Mouse (Mus musculus) bone marrow macrophage, adult 2 months (primary cell): ENCODE measurements around the gene Nomo1. TPM values are rescaled to one million over a fixed set of nuclear protein-coding genes. Genes with fewer than 3 reads are reported as not detected.

ENCODE experiments used
- H3K27ac ChIP-seq: 2 replicates; pipeline ENCODE4 v1.5.1; 2012; ENCODE audit warnings: low read depth, low read length; ENCODE audit not compliant: insufficient read depth
- H3K4me1 ChIP-seq: 2 replicates; pipeline ENCODE4 v1.6.1; 2012; ENCODE audit warnings: low read length; ENCODE audit not compliant: control insufficient read depth, insufficient read depth
- H3K4me3 ChIP-seq: 2 replicates; pipeline ENCODE4 v1.5.1; 2012; ENCODE audit warnings: mild to moderate bottlenecking, low read length, moderate library complexity; ENCODE audit not compliant: insufficient read depth
- CTCF ChIP-seq: IDR thresholded peaks from 2 replicates; pipeline ENCODE4 v1.5.1; 2012; ENCODE audit warnings: low read depth, mild to moderate bottlenecking, low read length, moderate library complexity
- POLR2A ChIP-seq: IDR thresholded peaks from 2 replicates; pipeline ENCODE4 v1.6.1; 2012; ENCODE audit warnings: mild to moderate bottlenecking, low read depth, low read length, borderline replicate concordance
- polyA plus RNA-seq: library from polyadenylated mRNA; stranded (reverse); fragments of >200 nt; gene quantifications from 2 replicates; pipeline ENCODE4 v1.2.4, GENCODE M21; 2012; ENCODE audit not compliant: missing spikeins, insufficient read depth, insufficient read length

Nomo1 gene
- polyA plus RNA-seq, 1 experiment, result 16.8 TPM

DNA sequence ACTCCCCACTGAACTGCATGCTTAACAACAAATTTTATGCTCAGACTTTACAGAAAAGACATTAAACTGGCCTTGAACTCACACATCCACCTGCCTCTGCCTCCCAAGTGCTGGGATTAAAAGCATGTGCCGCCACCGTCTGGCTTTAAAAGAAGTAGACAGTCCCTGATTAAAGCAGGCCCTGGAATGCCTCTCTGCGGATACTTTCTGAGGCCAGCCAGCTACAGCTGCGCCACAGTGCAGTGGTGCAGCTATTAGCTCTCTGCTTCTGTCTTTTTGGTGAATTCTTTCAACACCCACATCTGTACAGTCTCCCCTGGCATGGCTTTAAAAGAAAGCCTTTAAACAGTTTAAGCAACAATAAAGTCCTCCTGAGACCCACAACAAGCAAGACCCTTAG is 11.5 kb upstream of the Nomo1 start:
- no peak for TF ChIP-seq POLR2A
- no peaks in the 10 kb centered on the region for H3K4me1 ChIP-seq
- no peak overlapping the region for H3K27ac ChIP-seq
- H3K4me3 ChIP-seq, result no peak overlapping the region

- no peak for TF ChIP-seq POLR2A
- no peak for TF ChIP-seq CTCF
- H3K4me3 ChIP-seq, result no peak overlapping the region
- no peak overlapping the region for H3K27ac ChIP-seq
- no peaks in the 10 kb centered on the region for H3K4me1 ChIP-seq
Measured at GRCm38 (mm10) chr7:46025436-46025835, 8.1 kb upstream of the Nomo1 start.

DNA sequence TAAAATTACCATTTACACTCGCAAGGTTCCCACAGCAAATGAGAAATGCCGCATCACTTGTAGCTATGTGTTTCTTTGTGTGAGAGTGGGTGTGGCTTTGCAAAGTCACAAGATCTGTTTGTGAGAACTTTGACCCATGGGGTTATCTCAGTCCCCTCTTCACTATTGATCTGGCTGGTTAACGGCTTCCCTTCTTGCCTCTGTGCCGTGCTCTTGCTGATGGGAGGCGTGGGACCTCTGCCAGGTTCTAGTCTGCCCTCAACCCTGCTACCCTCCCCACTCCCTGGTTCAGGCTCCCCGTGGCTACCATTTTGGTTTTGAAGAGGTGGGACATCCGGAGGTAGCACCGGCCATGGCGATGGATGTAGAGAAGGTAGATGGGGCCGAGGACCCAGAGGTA is 4.8 kb upstream of the Nomo1 start:
- no peak overlapping the region for H3K4me3 ChIP-seq
- 0 out of 2 replicates have a peak, but pooled peaks cover 2% of the 10 kb centered on the region for H3K4me1 ChIP-seq
- no peak overlapping the region for H3K27ac ChIP-seq
- TF ChIP-seq POLR2A (no peak), CTCF (no peak)

DNA sequence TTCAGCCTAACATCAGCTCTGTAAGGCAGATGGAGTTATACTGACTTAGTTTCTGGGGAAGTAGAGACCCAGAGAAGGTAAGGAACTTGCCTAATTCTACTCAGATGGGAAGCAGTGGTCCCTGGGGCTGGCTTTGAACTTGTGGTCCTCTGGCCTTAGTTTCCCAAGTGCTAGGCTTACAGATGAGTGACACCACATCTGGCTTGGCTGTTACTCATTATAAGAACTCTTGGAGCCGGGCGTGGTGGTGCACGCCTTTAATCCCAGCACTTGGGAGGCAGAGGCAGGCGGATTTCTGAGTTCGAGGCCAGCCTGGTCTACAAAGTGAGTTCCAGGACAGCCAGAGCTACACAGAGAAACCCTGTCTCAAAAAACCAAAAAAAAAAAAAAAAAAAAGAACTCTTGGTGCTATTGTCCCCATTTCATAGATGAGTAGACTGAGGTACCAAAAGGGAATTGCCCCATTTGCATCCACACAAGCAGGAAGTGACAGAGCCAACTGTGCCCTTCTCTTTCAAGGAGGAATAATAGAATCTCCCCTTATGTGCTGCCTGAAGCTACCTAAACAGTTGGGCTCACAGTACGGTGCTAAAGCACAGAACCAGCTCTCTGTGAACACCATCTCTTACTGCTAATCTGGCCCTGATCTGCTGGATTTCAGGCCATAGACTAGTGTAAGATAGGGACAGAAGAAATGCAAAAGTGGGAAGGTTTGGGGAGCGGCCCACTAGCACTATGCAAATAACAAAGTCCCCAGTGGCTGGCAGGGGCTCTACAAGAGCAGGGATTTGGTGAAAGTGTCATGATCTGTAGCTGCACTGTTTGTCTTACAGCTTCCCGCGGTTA is 4.0 kb upstream of the Nomo1 start:
- no peak overlapping the region for H3K27ac ChIP-seq
- no peak overlapping the region for H3K4me3 ChIP-seq
- TF ChIP-seq POLR2A, result no peak
- no peak for TF ChIP-seq CTCF
- 0 out of 2 replicates have a peak, but pooled peaks cover 2% of the 10 kb centered on the region for H3K4me1 ChIP-seq

DNA sequence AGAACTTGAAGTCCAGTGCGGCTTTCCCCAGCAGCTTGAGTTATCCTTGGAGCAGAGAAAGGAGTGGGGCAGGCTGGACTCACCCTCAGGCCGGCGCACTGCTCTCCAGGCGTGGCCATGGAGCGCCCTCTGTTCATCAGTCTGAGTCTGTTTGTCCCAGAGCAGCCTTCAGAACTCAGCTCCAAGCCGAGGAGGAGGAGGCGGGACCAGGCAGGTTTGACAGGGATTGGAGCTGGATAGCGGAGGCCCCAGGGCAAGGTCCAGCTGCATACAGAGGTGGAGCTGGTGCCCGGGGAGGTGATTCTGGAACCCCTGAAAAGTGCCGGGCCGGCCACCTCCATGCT is 3.4 kb upstream of the Nomo1 start, which contains the start of gene Abcc6:
Gene Abcc6 (minus strand): TSS at position 158 of the 344 bp plus-strand sequence.
- no peak within 1 kb of the TSS for H3K4me3 ChIP-seq

GRCm38 (mm10) chr7:46031075-46031474 is 2.4 kb upstream of the Nomo1 start:
- TF ChIP-seq CTCF (no peak), POLR2A (no peak)
- peaks cover 11% of the 10 kb centered on the region for H3K4me1 ChIP-seq

More for the DNA sequence above, 3.4 kb upstream of the Nomo1 start, which contains the start of gene Abcc6:
- TF ChIP-seq CTCF, result no peak
- no peak for TF ChIP-seq POLR2A
- Histone ChIP-seq H3K27ac (no peak within 1 kb of the TSS), H3K4me1 (peaks cover 8% of the 10 kb centered on the region)

GRCm38 (mm10) chr7:46033870-46034337 is 406 bp downstream of the Nomo1 start:
- Histone ChIP-seq H3K27ac (no peak overlapping the region), H3K4me1 (peaks cover 11% of the 10 kb centered on the region)

More at GRCm38 (mm10) chr7:46031075-46031474, 2.4 kb upstream of the Nomo1 start:
- no peak overlapping the region for H3K4me3 ChIP-seq
- H3K27ac ChIP-seq, result no peak overlapping the region

DNA sequence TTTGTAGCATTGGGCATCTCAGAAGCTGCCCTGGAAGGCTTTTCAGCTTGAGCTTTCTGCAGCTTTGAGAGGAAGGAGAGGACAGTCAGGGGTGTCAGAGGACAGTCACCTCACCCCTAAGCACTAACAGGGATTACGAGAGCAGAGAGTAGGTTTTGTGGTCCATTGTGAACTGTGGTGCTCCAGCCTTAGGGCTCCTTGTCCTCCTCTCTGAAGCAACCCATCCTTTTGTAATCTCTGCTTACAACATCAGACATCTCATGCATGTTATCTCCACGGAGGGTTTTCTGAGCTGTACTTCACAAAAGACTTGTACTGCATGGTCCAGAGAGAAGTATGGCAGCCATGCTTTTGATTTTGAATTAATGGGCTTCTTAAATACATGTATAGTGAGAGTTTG is 1.5 kb downstream of the Nomo1 start:
- peak overlapping the region; percentile 90 for H3K4me3 ChIP-seq
- peaks cover 11% of the 10 kb centered on the region for H3K4me1 ChIP-seq
- no peak for TF ChIP-seq CTCF
- TF ChIP-seq POLR2A, result no peak
- no peak overlapping the region for H3K27ac ChIP-seq

More at GRCm38 (mm10) chr7:46033870-46034337, 406 bp downstream of the Nomo1 start:
- H3K4me3 ChIP-seq, result peak overlapping the region; percentile 90
- TF ChIP-seq POLR2A (no peak), CTCF (no peak)

GRCm38 (mm10) chr7:46035468-46035867 is 2.0 kb downstream of the Nomo1 start:
- Histone ChIP-seq H3K4me1 (peaks cover 11% of the 10 kb centered on the region), H3K4me3 (no peak overlapping the region)
- no peak for TF ChIP-seq POLR2A
- TF ChIP-seq CTCF, result no peak

DNA sequence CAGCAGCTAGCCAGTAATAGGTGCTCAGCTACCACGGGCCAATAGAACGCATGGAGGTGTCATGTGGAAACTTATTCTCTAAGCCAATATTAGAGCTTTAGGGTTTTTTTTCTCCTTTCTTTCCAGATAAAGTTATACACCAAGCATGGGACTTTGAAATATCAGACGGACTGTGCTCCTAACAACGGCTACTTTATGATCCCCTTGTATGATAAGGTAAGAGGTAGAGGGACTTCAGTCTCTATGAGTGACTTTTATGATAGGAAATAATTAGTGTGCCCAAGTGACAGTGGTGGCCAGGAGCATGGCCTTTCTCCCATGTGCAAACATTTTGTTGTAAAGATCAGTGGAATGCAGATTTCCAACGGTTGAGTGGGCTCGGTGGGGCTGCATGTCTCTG is 3.9 kb downstream of the Nomo1 start:
- no peak overlapping the region for H3K27ac ChIP-seq
- no peak for TF ChIP-seq POLR2A
- no peak for TF ChIP-seq CTCF
- peaks cover 11% of the 10 kb centered on the region for H3K4me1 ChIP-seq
- no peak overlapping the region for H3K4me3 ChIP-seq

More at GRCm38 (mm10) chr7:46035468-46035867, 2.0 kb downstream of the Nomo1 start:
- H3K27ac ChIP-seq, result no peak overlapping the region

DNA sequence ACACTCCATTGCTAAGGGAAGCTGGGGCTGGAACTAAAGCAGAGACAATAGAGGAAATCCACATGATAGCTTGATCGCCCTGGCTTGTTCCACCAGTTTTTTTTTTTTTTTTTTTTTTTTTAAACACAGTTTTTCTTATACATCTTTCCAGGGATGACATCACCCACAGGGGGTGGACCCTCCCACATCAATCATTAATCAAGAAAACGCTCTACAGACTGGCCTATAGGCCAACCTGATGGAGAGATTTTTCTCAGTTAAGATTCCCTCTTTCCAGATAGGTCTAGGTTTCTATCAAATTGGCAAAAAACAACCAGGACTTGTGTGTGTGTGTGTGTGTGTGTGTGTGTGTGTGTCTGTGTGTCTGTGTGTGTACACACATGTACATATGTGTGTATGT is 6.4 kb downstream of the Nomo1 start:
- TF ChIP-seq CTCF, result no peak
- TF ChIP-seq POLR2A, result no peak
- Histone ChIP-seq H3K4me1 (peaks cover 6% of the 10 kb centered on the region), H3K27ac (no peak overlapping the region), H3K4me3 (no peak overlapping the region)
